9 mouse cellular contexts compared by ENCODE assay signal in genomic region chr8:108241041-108241690, GRCm38 (mm10).
DNase-seq lines count a peak whose midpoint lies in the region; ATAC-seq and TF ChIP-seq lines count a peak whose summit lies in the region.
"Had no signal": no experiment of that assay in that cellular context is flagged by ENCODE, and none has a peak within 500 bp of the region (broad histone marks: within the 10 kb centered on the region; RNA-seq: fewer than 3 reads in every experiment).

No protein-coding gene starts in this region.

- H3K9me3 ChIP-seq in embryonic facial prominence, embryonic 14.5 days (ENCODE audit: control insufficient read depth, low read length) = no peaks in the 10 kb centered on the region
- H3K9me3 ChIP-seq in intestine, postnatal 0 days (ENCODE audit: control insufficient read depth) = no peaks in the 10 kb centered on the region
- H3K9me3 ChIP-seq in neural tube, embryonic 15.5 days (replicated peaks) = no peaks in the 10 kb centered on the region

- no peaks in the 10 kb centered on the region for H3K36me3 ChIP-seq in embryonic facial prominence, embryonic 14.5 days (ENCODE audit: control insufficient read depth, insufficient read depth, low read length)
- no peaks in the 10 kb centered on the region for H3K36me3 ChIP-seq in intestine, postnatal 0 days (ENCODE audit: control insufficient read depth, insufficient read depth)
- no peaks in the 10 kb centered on the region for H3K36me3 ChIP-seq in neural tube, embryonic 15.5 days

- peaks cover 29% of the 10 kb centered on the region for H3K4me1 ChIP-seq in embryonic facial prominence, embryonic 14.5 days (ENCODE audit: control insufficient read depth, insufficient read depth, low read length)
- no peaks in the 10 kb centered on the region for H3K4me1 ChIP-seq in intestine, postnatal 0 days (replicated peaks; ENCODE audit: control insufficient read depth, insufficient read depth, low read length)
- H3K4me1 ChIP-seq in neural tube, embryonic 15.5 days = peaks cover 18% of the 10 kb centered on the region

- peaks cover 5% of the 10 kb centered on the region for H3K27me3 ChIP-seq in embryonic facial prominence, embryonic 14.5 days (replicated peaks; ENCODE audit: control insufficient read depth, insufficient read depth, low read length)
- no peaks in the 10 kb centered on the region for H3K27me3 ChIP-seq in intestine, postnatal 0 days (replicated peaks; ENCODE audit: control insufficient read depth, insufficient read depth, low read length)
- peaks cover 4% of the 10 kb centered on the region; the same call in 1 of the 2 replicates for H3K27me3 ChIP-seq in neural tube, embryonic 15.5 days (replicated peaks)

- 20% methylated on average over 18 of the region's 19 CpGs for WGBS in embryonic facial prominence, embryonic 14.5 days
- whole genome bisulfite sequencing in intestine, postnatal 0 days = 19% methylated on average over 19 of the region's 19 CpGs
- WGBS in neural tube, embryonic 15.5 days = 29% methylated on average over 19 of the region's 19 CpGs

- peak overlapping the region; percentile 44 for H3K4me2 ChIP-seq in embryonic facial prominence, embryonic 14.5 days (ENCODE audit: low read depth, low read length)
- 0 out of 2 replicates have a peak overlapping the region, but pooled peaks have one; percentile 18 for H3K4me2 ChIP-seq in intestine, postnatal 0 days (replicated peaks; ENCODE audit: low read depth)
- H3K4me2 ChIP-seq in neural tube, embryonic 15.5 days = peak overlapping the region; percentile 42

- no peak for ATAC-seq in embryonic facial prominence, embryonic 14.5 days (ENCODE audit: low read depth)
- ATAC-seq in intestine, postnatal 0 days = no peak
- ATAC-seq in neural tube, embryonic 15.5 days (ENCODE audit: low FRiP score) = no peak

- TF ChIP-seq CTCF in intestine, postnatal 0 days (IDR thresholded peaks at IDR 0.05; ENCODE audit: low read depth) = no peak

- no peak overlapping the region for H3K27ac ChIP-seq in embryonic facial prominence, embryonic 14.5 days (replicated peaks; ENCODE audit: low read depth, low read length)
- H3K27ac ChIP-seq in intestine, postnatal 0 days (ENCODE audit: low read depth, low read length) = no peak overlapping the region
- no peak overlapping the region for H3K27ac ChIP-seq in neural tube, embryonic 15.5 days (replicated peaks)
- H3K27ac ChIP-seq: liver, embryonic 14.5 days had no signal

- H3K4me3 ChIP-seq in embryonic facial prominence, embryonic 14.5 days (ENCODE audit: low read depth, low read length) = peak overlapping the region; percentile 10
- no peak overlapping the region for H3K4me3 ChIP-seq in intestine, postnatal 0 days (ENCODE audit: low read depth, low read length)
- no peak overlapping the region for H3K4me3 ChIP-seq in neural tube, embryonic 15.5 days (replicated peaks)

- H3K9ac ChIP-seq in embryonic facial prominence, embryonic 14.5 days (ENCODE audit: low read depth, low read length) = no peak overlapping the region; the same call in 1 of the 2 replicates
- H3K9ac ChIP-seq in intestine, postnatal 0 days (ENCODE audit: low read depth, low read length) = no peak overlapping the region
- no peak overlapping the region for H3K9ac ChIP-seq in neural tube, embryonic 15.5 days (replicated peaks)
- H3K9ac ChIP-seq: liver, embryonic 14.5 days had no signal

- peak; percentile 9 for DNase-seq in kidney, postnatal 10 days
- DNase-seq in kidney, postnatal 36 days = no peak
- DNase-seq in embryonic facial prominence, embryonic 14.5 days (ENCODE audit: low spot score) = no peak
- no peak for DNase-seq in natural killer cell, adult 2 months (ENCODE audit: low spot score in 2 of 2)
- DNase-seq in right cerebral cortex, postnatal 10 days (ENCODE audit: low spot score in 2 of 2) = no peak
- DNase-seq: gastrocnemius, postnatal 36 days had no signal
